Mouse (Mus musculus): Measurements from ENCODE around the gene Ccdc149.

GRCm38 (mm10) chr5:52519921-52520320, 48.6 kb upstream of the Ccdc149 start:
- TF ChIP-seq CTCF (IDR thresholded peaks at IDR 0.05; ENCODE audit: low read depth, low read length) = no peak
- TF ChIP-seq EP300 (IDR thresholded peaks at IDR 0.05; ENCODE audit: insufficient read depth, low read depth, low read length) = no peak
- no peak for TF ChIP-seq POLR2A (IDR thresholded peaks at IDR 0.05; ENCODE audit: insufficient read depth, low read length)

Measured in ES-Bruce4 (cell line).